Mouse (Mus musculus): Measurements from ENCODE around the gene Evi5l. TPM values are rescaled to one million over a fixed set of nuclear protein-coding genes. Genes with fewer than 3 reads are reported as not detected.

The Evi5l gene
- total RNA-seq, 2 experiments from 2014 or later = 4.1 to 6.0 TPM

- no peak for ATAC-seq (ENCODE audit: poor library complexity, severe bottlenecking)
Measured at GRCm38 (mm10) chr8:4259805-4260170, 93.4 kb downstream of the Evi5l start.

Other genes with a start within 250 kb of the Evi5l start
- 0.48 and 0.80 TPM in 2 replicates for gene Cd209b, start 239.7 kb upstream of the Evi5l start, total RNA-seq (2015)
- 0.51 TPM in 1 of 2 replicates, not detected in the other for gene Cd209b, start 239.7 kb upstream of the Evi5l start, total RNA-seq (2017)
- 0.78 and 1.3 TPM in 2 replicates for gene Cd209c, start 211.8 kb upstream of the Evi5l start, total RNA-seq (2015)
- 0.70 and 3.7 TPM in 2 replicates for gene Cd209c, start 211.8 kb upstream of the Evi5l start, total RNA-seq (2017)
- not detected in 2 replicates for gene Cd209f, start 60.7 kb upstream of the Evi5l start, total RNA-seq (2015)
- gene Cd209f, start 60.7 kb upstream of the Evi5l start, total RNA-seq (2017) = 0.81 TPM in 1 of 2 replicates, not detected in the other
- gene Cd209g, start 32.5 kb upstream of the Evi5l start, total RNA-seq (2015) = not detected in 2 replicates
- gene Cd209g, start 32.5 kb upstream of the Evi5l start, total RNA-seq (2017) = not detected in 2 replicates
- 0.09 and 0.14 TPM in 2 replicates for gene Prr36, start 50.9 kb downstream of the Evi5l start, total RNA-seq (2015)
- gene Prr36, start 50.9 kb downstream of the Evi5l start, total RNA-seq (2017) = not detected in 2 replicates
- gene Lrrc8e, start 60.3 kb downstream of the Evi5l start, total RNA-seq (2015) = not detected in 2 replicates
- gene Lrrc8e, start 60.3 kb downstream of the Evi5l start, total RNA-seq (2017) = not detected in 2 replicates
- gene Map2k7, start 72.2 kb downstream of the Evi5l start, total RNA-seq (2015) = 24.6 and 32.4 TPM in 2 replicates
- gene Map2k7, start 72.2 kb downstream of the Evi5l start, total RNA-seq (2017) = 27.1 and 32.4 TPM in 2 replicates
- not detected in 2 replicates for gene Gm49320, start 72.3 kb downstream of the Evi5l start, total RNA-seq (2015)
- gene Gm49320, start 72.3 kb downstream of the Evi5l start, total RNA-seq (2017) = 0.12 TPM in 1 of 2 replicates, not detected in the other
- 1.5 and 2.1 TPM in 2 replicates for gene Tgfbr3l, start 81.6 kb downstream of the Evi5l start, total RNA-seq (2015)
- gene Tgfbr3l, start 81.6 kb downstream of the Evi5l start, total RNA-seq (2017) = 0.44 and 2.5 TPM in 2 replicates
- gene Snapc2, start 86.5 kb downstream of the Evi5l start, total RNA-seq (2015) = 17.1 and 19.3 TPM in 2 replicates
- gene Snapc2, start 86.5 kb downstream of the Evi5l start, total RNA-seq (2017) = 6.0 and 8.6 TPM in 2 replicates
- 0.91 and 1.9 TPM in 2 replicates for gene Ctxn1, start 92.7 kb downstream of the Evi5l start, total RNA-seq (2015)
- 0.15 TPM in 1 of 2 replicates, not detected in the other for gene Ctxn1, start 92.7 kb downstream of the Evi5l start, total RNA-seq (2017)
- 42.1 and 45.2 TPM in 2 replicates for gene Timm44, start 109.3 kb downstream of the Evi5l start, total RNA-seq (2015)
- gene Timm44, start 109.3 kb downstream of the Evi5l start, total RNA-seq (2017) = 60.3 and 68.0 TPM in 2 replicates
- 14.0 and 18.8 TPM in 2 replicates for gene Ccl25, start 158.6 kb downstream of the Evi5l start, total RNA-seq (2015)
- gene Ccl25, start 158.6 kb downstream of the Evi5l start, total RNA-seq (2017) = 8.9 and 9.5 TPM in 2 replicates
- gene Elavl1, start 158.8 kb downstream of the Evi5l start, total RNA-seq (2015) = 86.6 and 92.7 TPM in 2 replicates
- 46.0 and 59.2 TPM in 2 replicates for gene Elavl1, start 158.8 kb downstream of the Evi5l start, total RNA-seq (2017)

Measured in megakaryocyte, adult 5-6 weeks (primary cell).